In the genomic region with DNA sequence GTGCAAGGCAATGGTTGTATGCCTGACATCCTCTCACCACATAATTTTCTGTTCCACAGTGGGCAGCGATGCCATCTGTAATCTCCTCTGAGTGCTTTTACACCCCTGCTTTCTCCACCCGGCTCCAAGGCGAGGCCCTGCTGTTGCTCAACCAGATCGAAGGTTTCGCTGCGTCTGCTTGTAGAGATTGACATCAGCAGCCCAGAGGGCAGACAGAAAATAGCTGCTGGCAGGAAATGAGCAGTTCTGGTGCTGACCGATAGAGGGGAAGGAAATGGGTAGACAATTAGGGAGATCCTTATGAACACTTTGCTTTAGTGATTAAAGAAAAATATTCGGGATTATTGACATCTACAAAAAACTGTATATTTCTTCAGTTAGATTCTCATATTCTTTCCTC, we compare ENCODE assay signal across 7 mouse cellular contexts.
DNase-seq lines count a peak whose midpoint lies in the region; ATAC-seq and TF ChIP-seq lines count a peak whose summit lies in the region.

No protein-coding gene starts in this region.

- H3K4me3 ChIP-seq in C2C12 (ENCODE audit: insufficient read depth, poor library complexity, severe bottlenecking): no peak overlapping the region
- no peak overlapping the region for H3K4me3 ChIP-seq in intestine, embryonic 15.5 days (replicated peaks)
- no peak overlapping the region for H3K4me3 ChIP-seq in limb, embryonic 12.5 days (replicated peaks)

- no peaks in the 10 kb centered on the region for H3K79me2 ChIP-seq in C2C12 (ENCODE audit: control insufficient read depth, insufficient read depth)

- TF ChIP-seq CTCF in C2C12 (IDR thresholded peaks at IDR 0.05; ENCODE audit: control insufficient read depth, insufficient read depth, insufficient read length): no peak

- no peaks in the 10 kb centered on the region for H3K79me3 ChIP-seq in C2C12 (ENCODE audit: low read depth)

- no peaks in the 10 kb centered on the region for H3K36me3 ChIP-seq in C2C12 (ENCODE audit: control insufficient read depth, insufficient read depth)
- no peaks in the 10 kb centered on the region for H3K36me3 ChIP-seq in intestine, embryonic 15.5 days
- no peaks in the 10 kb centered on the region for H3K36me3 ChIP-seq in limb, embryonic 12.5 days

- no peaks in the 10 kb centered on the region for H3K27me3 ChIP-seq in C2C12 (ENCODE audit: control insufficient read depth, insufficient read depth, insufficient read length)
- H3K27me3 ChIP-seq in intestine, embryonic 15.5 days (replicated peaks): no peaks in the 10 kb centered on the region
- H3K27me3 ChIP-seq in limb, embryonic 12.5 days: no peaks in the 10 kb centered on the region

- ATAC-seq in intestine, embryonic 15.5 days: peak; percentile 84
- no peak for ATAC-seq in limb, embryonic 12.5 days (ENCODE audit: insufficient number of reproducible peaks, insufficient read depth, low FRiP score, low TSS enrichment, low read depth)

- H3K4me1 ChIP-seq in intestine, embryonic 15.5 days (replicated peaks): no peaks in the 10 kb centered on the region
- H3K4me1 ChIP-seq in limb, embryonic 12.5 days (replicated peaks): peaks cover 3% of the 10 kb centered on the region; the same call in 1 of the 2 replicates

- 18% methylated on average over 8 of the region's 8 CpGs for WGBS in intestine, embryonic 15.5 days
- 16% methylated on average over 8 of the region's 8 CpGs for WGBS in limb, embryonic 12.5 days

- H3K4me2 ChIP-seq in intestine, embryonic 15.5 days (replicated peaks): no peak overlapping the region
- no peak overlapping the region for H3K4me2 ChIP-seq in limb, embryonic 12.5 days

- H3K27ac ChIP-seq in intestine, embryonic 15.5 days: no peak overlapping the region
- 0 out of 2 replicates have a peak overlapping the region, but pooled peaks have one; percentile 23 for H3K27ac ChIP-seq in limb, embryonic 12.5 days

- H3K9ac ChIP-seq in intestine, embryonic 15.5 days: no peak overlapping the region
- no peak overlapping the region for H3K9ac ChIP-seq in limb, embryonic 12.5 days (replicated peaks)

- DNase-seq in R1 (ENCODE audit: low read depth, low spot score): peak; percentile 18
- peak; percentile 13 to 29 for DNase-seq in frontal cortex, postnatal 14 days (ENCODE audit: low spot score in 2 of 2)
- DNase-seq in mesoderm, embryonic 11.5 days (ENCODE audit: low read depth, low spot score): peak; percentile 30
- no peak for DNase-seq in Muller cell, postnatal 12 days (ENCODE audit: inconsistent ontology term)

- H3K9me3 ChIP-seq in intestine, embryonic 15.5 days: no peaks in the 10 kb centered on the region
- H3K9me3 ChIP-seq in limb, embryonic 12.5 days: peaks cover 8% of the 10 kb centered on the region; the same call in 1 of the 2 replicates

- H3ac ChIP-seq in C2C12 (ENCODE audit: control insufficient read depth, insufficient read length, low read depth): no peak overlapping the region

TF ChIP-seq in C2C12, 6 proteins besides CTCF, POLR2A, EP300 and RAD21:
- TF ChIP-seq MYOG (IDR thresholded peaks at IDR 0.05; ENCODE audit: control insufficient read depth, extremely low read depth, insufficient read length): no peak
- no peak for TF ChIP-seq MYOD1 (IDR thresholded peaks at IDR 0.05; ENCODE audit: control insufficient read depth, insufficient read length, low read depth)
- TF ChIP-seq CEBPB (IDR thresholded peaks at IDR 0.05; ENCODE audit: low read depth): peak; percentile 13
- TF ChIP-seq MAX (IDR thresholded peaks at IDR 0.05): no peak
- TF ChIP-seq USF1 (IDR thresholded peaks at IDR 0.05; ENCODE audit: low read depth): no peak
- TF ChIP-seq FOSL1 (IDR thresholded peaks at IDR 0.05; ENCODE audit: insufficient read depth, low read length, poor library complexity, severe bottlenecking): no peak
